Mouse (Mus musculus) lung, postnatal 4 days (tissue): Measurements from ENCODE around the gene Dstyk.
"Not testable (repeated sequence)": the region's sequence is repeated elsewhere in the genome, so short reads cannot be mapped to it uniquely, and the experiment has no call there.

Experiments used
- DNase-seq, 2 experiments: peaks; one replicate each; pipeline ENCODE4 v3.0.0; 2021

The Dstyk gene

DNA sequence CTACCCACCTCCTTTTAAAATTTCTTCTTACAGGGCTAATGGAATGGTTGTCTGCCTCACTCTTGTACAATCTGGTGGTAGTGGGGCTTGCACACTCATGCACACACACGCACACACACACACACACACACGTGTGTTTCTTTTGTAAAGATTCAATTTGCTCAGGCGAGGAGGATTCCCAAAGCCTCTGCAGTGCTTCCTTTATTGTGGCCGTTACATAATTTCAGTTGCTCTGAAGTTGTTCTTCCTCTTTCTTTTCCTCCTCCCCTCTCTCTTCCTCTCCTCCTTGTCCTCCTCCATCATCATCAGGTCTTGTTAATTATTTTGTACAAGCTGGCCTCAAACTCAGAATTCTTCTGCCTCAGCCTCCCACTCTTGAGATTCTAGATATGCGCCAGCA is 20.0 kb downstream of the Dstyk start:
- no peak for DNase-seq

DNA sequence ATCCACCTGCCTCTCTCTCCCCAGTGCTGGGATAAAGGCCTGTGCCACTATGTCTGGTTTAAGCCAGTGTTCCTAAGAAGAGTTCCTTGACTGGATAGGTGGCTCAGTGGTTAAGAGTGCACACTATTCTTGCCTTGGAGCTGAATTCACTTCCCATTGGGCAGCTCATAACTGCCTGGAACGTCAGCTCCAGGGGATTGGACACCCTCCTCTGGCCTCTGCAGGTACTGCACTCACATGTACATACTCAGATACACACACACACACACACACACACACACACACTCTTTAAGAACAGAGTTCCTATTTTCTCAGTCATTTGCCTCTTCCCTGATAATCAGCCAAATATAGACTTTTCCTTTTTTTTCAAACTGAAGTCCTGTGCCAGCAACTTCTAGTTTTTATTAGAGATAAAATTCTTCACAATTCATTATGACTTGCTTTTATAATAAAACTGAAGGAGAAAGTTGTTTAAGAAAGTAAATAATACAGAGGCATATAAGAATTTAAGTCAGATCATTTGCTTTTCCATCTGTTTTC is 23.6 kb downstream of the Dstyk start:
- no peak for DNase-seq

DNA sequence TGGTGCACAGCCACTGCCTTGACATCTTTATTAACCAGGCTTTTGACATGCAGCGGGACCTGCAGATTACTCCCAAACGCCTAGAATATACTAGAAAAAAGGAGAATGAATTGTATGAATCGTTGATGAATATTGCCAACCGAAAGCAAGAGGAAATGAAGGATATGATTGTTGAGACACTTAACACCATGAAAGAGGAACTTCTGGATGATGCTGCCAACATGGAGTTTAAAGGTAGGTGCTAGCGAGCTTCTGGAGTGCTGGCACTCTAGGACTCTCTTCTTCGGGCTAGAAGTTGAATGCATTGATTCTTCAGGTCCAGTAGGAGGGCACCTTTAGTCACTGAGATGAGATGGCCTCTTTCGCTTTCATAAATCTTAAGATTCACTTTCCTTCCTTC is 32.4 kb downstream of the Dstyk start:
- no peak for DNase-seq

DNA sequence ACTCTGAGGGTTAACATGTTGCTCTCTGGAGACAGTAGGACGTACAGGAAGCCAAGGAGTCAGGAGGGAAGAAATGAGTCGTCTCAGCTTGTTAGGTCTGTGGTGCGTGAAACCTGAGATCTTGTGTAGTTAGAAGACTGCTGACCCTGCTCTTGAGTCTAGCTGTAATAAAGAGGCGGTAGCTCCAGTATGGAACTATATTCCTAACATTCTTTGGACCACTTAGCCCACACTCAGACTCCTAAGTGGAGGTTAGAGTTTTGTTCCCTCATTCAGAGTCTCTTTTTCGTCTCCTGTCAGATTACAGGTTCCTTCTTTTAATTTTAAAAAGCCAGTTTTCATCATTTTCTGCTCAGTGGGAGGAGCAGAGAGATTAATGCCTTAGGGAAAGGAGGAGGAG is 47.3 kb downstream of the Dstyk start:
- DNase-seq: no peak

DNA sequence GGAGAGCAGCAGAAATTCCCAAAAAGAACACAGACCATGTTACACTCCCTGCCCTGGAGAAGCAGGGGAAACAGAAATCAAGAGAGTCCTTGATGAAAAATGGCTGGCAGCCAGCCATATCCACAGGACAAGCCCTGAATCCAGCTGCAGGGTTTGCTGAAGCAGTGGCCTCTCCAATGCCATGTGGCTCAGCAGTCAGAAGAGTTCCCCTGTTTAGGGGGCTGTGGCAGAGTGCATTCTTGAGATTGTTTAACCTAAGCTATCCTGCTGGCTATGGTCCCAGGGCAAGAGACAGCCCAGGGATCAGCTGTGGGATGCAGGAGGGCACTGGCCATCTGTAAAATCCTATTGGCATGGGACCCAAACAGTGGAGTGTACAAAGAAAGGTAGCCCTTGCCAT is 51.6 kb downstream of the Dstyk start:
- peak in 1 of 2 experiments; percentile 32 for DNase-seq

DNA sequence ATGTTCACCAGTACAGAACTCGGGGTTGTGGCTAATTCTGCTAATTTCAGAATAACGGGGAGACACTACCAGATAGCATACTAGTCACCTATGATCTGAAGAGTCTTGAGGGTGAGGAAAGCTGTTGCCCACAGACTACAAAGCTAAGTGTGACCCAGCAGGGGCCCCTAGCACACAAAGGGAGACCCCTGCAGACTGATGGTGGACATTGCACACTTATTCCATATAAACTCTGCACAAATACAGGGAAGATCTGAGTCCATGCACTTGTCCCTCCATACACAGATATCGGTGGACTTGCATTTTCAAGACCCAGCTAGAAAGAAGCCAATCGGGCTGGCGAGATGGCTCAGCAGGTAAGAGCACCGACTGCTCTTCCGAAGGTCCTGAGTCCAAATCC is 52.2 kb downstream of the Dstyk start:
- DNase-seq: peak in 1 of 2 experiments; percentile 16

DNA sequence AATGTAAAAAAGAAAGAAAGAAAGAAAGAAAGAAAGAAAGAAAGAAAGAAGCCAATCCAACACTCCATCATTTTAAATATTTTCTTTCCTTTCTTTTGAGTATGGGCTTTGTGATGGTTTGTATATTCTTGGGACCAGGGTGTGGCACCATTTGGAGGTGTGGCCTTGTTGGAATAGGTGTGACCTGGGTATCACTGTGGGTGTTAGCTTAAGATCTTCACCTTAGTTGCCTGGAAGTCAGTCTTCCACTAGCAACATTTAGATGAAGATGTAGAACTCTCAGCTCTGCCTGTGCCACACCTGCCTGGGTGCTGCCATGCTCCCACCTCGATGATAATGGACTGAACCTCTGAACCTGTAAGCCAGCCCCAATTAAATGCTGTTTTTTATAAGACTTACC is 52.7 kb downstream of the Dstyk start:
- DNase-seq: not testable (repeated sequence)

DNA sequence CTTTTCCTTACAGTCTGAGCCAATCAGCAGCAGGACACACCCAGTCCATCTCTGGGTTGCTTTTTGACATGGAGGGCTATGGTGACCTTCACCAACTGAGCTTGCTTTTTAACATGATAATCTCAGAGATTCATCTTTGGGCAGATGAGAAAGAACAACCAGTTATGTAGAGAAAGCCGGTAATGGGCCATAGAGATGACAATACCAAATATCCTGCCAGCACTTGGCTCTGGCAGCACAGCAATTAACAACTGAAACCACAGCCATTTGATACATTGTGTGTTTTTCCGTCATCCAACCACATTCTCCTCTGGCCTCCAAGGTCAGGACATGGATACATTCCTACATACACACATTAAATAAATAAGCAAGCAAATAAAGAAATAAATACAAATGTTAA is 53.7 kb downstream of the Dstyk start:
- DNase-seq: no peak

DNA sequence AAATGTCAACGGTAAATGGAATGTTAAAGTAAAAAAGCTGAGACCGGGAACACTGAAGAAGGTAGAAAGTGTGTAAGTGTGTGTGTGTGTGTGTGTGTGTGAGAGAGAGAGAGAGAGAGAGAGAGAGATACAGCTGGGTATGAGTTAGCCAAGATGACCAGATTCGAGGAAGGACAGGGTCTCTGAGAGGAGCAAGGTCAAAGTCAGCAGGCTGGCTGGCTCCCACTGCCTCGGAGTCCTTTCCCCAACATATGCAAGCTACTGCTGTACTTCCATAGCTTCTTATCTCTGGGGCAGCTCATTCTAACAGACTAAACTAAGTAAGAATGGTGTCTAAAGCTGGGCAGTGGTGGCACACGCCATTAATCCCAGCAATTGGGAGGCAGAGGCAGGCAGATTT is 54.1 kb downstream of the Dstyk start:
- DNase-seq: no peak

DNA sequence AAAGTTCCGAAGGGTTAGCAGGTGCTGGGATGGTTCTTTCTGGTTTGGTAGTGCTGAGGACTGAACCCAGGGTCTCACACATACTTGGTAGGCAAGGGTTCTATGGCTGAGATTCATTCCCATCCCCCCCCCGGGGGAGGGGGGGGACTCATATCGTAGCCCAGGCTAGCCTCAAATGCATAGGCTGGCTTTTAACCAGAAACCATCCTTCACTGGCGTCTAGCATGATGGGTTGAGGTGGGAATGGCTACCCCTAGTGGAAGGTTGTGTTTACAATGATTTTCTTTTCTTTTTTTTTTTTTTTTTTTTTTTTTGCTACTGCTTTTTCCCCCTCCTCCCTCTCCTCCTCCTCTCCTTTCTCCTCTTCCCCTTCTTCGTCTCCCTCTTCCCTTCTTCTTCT is 55.2 kb downstream of the Dstyk start:
- DNase-seq: no peak

DNA sequence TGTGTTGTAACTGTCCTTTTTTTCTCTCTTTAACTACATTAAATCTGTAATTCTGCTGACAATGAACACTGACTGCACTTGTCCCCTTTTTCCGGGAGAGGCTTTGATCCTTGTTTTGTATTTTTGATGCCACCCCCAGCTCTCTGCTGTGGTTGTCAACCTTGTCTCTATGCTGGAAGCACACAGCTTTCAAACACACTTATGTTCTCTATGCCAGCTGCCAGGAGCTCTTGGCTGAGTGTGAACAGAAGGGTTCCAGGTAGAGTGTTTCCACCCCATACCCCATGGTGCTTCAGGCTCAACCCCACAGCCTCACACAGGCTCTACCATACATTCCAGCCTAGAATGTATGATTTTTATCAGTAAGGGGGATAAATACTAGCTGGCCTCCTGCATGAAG is 57.1 kb downstream of the Dstyk start:
- DNase-seq: no peak

DNA sequence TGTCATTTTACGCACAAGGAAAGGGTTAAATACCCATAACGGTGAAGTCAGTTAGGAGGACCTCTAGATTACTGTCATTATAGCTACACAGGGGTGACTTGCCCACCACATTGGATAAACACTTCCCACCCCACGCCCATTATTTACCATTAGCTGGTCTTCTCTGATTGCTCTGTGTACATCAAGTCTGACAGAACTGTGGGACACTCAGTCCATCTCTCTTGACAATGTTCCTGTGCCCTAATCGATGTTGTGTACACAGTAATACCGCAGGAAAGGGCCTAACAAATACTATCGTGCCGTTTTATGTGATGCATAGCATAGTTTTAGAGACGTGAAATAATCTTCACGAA is 59.2 kb downstream of the Dstyk start:
- DNase-seq: no peak

DNA sequence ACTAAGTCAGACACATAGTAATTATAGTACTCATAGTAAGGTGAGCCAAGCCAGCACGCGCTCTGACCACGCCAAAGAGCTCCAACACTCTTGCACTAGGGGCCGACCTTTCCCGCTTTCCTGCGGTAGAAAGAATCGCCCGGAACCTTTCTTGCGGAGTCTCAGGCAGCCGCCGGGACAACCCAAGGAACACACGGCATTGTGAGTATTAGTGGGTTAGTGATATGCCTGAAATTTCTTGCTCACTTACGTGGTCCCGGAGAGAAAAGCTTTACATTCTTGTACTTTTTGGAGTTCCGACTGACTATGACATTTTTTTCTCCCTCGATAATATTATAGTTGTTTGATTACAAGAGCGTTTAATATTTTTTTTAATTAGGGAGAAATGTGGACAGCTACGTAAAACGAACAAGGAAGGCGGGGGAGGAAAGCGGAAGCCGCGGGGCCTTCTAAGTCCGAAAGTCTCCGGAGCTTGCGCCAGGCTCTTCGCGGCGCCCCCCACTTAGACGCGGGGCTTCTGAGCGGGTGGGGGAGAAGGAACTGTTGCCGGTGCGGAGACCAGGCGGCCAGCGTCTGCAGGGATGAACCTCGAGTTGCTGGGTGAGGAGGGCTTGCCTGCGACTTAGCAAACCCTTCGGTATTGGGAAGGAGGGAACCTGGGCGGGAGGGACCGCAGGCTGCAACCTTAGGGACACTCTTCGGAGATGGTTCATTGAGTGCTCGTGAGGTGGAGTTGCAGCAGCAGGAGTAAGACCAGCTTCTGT is 59.8 kb downstream of the Dstyk start, which contains the start of gene Rbbp5:
Gene Rbbp5 (plus strand): TSS at position 438 of the 764 bp plus-strand sequence.
- DNase-seq: peak; percentile 90 to 93

DNA sequence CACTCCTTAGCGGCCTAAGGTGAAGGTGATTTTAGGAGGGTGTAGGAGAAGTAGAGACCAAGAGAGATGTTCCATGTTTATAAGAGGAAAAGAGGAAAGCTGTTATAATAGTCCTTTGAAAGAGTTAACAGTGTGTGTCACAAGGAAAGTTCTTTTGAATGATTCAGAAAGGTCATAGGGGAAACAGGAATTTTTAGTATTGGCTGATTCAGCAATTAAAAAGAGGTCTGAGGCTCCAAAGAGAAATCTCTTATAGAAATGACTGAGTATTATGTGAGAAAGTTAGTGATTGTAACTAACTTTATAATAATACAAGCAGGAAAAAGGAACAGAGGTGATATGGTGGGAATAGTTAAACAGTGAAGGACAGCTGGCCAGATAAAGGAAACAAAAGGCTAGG is 62.1 kb downstream of the Dstyk start:
- DNase-seq: no peak

DNA sequence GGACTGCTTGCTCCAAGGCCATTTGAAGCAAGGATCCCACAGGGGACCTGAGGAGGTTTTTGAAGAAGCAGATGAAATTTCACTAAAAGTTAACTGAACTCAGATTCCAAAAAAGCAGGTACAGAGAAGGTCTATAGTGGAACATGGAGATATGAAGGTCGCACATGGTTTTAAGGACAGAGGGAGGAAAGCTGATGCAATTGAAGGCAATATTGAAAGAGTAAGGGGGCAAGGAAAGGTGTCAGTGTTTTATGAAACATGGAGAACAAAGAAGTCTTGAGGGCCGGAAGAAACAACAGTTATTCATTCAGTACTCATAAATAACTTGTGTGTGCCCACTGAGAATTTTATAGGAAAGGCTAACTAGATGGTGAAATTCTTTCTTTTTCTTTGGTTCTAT is 64.3 kb downstream of the Dstyk start:
- DNase-seq: no peak

DNA sequence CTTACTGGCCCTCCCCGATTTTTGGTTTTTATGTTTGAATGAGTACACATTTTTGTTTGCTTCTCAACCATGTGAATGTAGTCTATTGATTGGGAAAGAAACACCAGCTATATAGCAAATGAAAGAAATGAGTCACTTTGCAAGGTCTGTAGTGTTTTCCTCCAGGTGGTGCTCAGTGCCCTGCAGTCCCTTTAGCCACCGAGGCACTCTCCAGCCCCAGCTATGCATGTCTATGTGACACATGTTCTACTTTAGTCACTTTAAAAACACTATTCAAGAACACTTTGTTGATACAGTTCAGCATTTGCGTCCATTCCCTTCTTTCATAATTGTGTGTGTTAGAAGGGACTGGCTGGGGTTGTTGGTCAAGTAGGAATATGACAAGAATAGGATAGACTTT is 65.9 kb downstream of the Dstyk start:
- DNase-seq: no peak

DNA sequence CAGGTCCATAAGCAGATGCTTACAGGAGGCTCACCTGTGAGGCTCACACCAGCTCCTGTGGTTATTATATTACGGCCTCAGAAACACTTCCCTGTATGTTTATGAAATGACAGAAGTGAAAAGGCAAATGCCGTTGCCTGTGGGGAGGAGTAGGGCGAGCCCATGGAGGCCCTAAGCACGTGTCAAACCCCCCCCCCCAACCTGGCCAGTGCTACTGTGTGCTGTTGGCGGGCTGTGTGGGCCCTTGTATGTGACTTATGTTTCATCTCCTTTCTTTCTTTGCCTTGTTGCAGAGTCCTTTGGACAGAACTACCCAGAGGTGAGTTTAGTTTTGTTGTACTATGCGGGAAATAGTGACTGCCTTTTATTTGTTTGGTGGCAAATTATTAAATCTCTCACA is 66.4 kb downstream of the Dstyk start:
- DNase-seq: no peak

DNA sequence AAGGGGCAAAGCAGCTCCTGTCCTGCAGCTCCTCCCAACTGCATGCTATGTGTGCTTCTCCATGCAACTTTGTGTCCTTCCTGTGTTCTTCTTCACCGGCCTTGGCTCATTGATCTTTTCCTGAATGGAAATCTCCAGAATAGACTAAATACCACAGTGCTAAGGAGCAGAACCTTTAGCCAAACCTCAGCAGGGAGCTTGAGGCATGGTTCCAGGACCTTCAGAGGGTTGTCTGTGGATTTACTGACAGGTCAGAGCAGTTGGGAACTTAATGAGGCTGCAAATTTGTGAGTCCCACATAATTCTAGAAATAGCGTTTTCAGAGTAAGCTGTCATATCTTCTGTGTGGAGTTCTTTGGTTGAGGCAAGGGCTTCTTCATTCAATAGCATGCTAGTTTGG is 83.2 kb downstream of the Dstyk start:
- no peak for DNase-seq

DNA sequence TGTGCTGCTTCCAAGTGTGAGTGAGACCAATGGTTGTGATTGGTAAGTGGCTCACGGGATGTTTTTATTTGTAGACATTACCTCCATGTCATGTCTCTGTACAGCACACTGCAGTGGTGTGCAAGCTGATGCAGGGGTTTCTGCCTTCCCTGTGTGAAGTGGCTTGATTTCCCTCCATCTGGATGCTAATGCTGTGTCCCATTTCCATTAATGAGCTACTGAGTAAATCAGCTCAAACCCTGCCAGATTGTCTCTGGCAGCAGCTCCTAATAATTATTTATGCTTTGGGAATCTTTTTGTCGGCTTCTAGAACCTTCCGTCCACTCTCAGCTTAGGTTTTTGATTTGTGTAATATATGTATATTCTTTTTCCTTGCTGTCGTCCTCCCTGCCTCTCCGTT is 87.8 kb downstream of the Dstyk start:
- DNase-seq: no peak

DNA sequence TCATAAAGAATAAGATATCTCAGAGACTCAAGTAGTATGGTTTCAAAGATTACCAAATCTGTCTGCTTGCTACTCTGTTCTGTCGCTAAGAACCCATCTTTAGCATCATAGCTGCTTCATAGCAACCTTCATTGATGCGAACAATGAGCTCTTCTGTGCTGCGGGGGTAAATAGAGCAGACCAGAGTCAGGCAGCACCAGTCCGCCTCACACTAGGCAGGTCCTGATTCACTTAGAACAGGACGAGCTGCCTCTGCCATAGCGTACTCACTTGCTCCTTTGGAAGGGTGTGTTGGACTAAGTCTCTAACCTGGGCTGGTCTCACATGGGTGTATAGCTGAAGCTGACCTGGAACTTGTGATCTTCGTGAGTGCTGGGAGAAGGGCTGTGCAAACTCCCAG is 88.7 kb downstream of the Dstyk start, which contains the start of gene Tmem81:
Gene Tmem81 (plus strand): TSS at position 173 of the 400 bp plus-strand sequence.
- DNase-seq: no peak

DNA sequence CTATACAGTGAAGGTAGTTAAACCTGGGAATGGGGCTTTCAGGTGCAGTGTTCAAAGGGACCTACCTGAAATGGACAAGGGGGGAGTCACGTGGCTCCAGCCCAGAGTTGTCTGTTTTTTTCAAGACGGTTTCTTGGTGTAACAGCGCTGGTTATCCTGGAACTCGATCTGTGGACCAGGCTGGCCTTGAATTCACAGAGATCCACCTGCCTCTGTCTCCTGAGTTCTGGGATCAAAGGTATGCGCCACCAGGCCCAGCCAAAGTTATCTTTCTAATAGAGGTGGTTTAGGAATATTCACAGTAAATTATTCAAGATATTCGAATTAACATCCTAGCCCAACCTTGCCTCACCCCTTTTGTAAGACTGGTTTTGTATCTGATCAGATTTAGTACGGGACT is 89.3 kb downstream of the Dstyk start:
- no peak for DNase-seq

DNA sequence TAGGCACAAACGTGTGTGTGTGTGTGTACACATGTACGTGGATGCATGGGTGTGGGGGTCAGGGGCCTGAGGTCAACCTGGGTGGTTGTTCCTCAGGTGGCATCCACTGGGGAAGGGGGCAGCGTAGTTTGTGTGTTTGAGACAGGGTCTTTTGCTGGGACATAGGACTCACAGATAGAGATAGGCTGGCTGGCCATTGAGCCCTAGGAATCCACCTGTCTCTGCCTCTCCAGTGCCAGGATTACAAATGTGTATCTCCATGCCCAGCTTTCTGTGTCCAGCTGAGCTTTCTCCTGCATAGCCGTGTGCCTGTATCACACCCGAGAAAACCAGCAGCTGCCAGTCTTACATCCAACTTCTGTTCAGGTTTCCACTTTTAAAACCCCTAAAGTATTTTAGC is 92.4 kb downstream of the Dstyk start:
- DNase-seq: no peak

DNA sequence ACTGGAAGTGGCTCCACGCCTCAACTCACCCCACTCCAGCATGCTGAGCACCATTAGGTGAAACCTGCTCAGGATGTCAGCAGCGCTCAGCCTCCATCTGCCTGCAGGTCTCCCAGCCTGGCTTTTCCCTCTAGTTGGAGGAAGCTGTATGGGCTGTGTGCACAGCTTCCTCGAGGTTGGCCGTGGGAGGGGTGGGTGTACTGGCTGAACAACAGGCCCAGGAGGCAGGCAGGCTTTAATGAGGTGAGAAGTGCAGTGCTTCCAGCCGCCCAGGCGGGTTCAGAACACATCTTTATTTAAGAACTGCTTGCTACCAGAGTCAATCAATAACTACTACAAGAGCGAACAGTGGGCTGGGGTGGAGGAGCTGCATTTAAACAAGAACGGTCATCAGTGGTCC is 94.2 kb downstream of the Dstyk start:
- no peak for DNase-seq

DNA sequence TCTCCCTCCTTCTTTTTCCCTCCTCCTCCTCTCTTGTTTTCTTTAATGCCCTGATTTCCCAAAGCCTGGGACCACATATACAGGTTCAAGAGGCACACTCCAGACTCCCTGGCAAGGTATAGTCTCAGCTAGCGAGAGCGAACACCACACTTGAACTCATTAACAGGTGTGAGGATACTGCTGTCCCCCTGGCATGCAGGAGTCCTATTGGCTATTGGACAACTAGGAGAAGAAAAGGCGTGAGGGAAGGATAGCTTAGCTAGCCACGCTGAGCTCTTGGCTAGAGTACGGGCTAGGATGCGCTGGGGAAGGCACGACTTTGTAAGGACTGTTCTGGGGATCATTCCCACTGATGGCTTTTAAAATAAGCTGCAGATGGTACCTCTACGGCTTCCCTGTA is 94.8 kb downstream of the Dstyk start:
- no peak for DNase-seq

DNA sequence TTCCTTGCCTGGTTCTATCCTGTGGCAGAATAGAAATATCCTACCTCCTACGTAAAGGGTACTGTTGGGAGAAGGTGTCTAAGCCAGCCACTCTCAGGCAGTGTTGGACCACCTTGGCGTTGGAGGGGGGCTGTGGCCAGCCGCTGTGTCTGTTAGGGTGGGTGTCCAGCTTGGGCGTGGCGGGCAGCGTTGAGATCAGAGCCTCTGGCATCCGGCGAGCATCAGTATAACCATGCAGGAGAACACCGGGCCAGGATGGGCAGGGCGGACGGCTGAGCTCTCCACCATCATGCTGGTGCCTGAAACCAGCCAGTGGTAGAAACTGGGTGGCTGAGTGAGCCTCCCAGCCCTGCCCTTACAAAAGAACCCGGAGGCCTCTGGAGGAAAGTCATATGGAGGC is 98.0 kb downstream of the Dstyk start:
- DNase-seq: no peak
